In genomic region chr4:43875919-43876411, GRCm38 (mm10) we compare ENCODE assay signal across 9 mouse cellular contexts. TPM values are rescaled to one million over a fixed set of nuclear protein-coding genes. Genes with fewer than 3 reads are reported as not detected.
A peak's percentile ranks its signal among the peaks of the same experiment; 100 is the strongest.
DNase-seq lines count a peak whose midpoint lies in the region; ATAC-seq and TF ChIP-seq lines count a peak whose summit lies in the region.
"Had no signal": no experiment of that assay in that cellular context is flagged by ENCODE, and none has a peak within 500 bp of the region (broad histone marks: within the 10 kb centered on the region; RNA-seq: fewer than 3 reads in every experiment).

No protein-coding gene starts in this region.

- WGBS in neural tube, embryonic 11.5 days: under 1% methylated on average over 20 of the region's 20 CpGs
- WGBS in forebrain, postnatal 0 days: 1% methylated on average over 20 of the region's 20 CpGs
- WGBS in intestine, embryonic 14.5 days: under 1% methylated on average over 20 of the region's 20 CpGs
- WGBS in liver, embryonic 16.5 days (ENCODE audit: insufficient replicate concordance): under 1% methylated on average over 20 of the region's 20 CpGs

- no peaks in the 10 kb centered on the region for H3K9me3 ChIP-seq in neural tube, embryonic 11.5 days (ENCODE audit: control insufficient read depth, low read length)
- H3K9me3 ChIP-seq in forebrain, postnatal 0 days (ENCODE audit: low read length): no peaks in the 10 kb centered on the region
- H3K9me3 ChIP-seq in intestine, embryonic 14.5 days (ENCODE audit: control insufficient read depth, low read length): no peaks in the 10 kb centered on the region
- no peaks in the 10 kb centered on the region for H3K9me3 ChIP-seq in liver, embryonic 16.5 days (replicated peaks; ENCODE audit: control insufficient read depth, low read length)

- DNase-seq in neural tube, embryonic 11.5 days (ENCODE audit: low spot score): no peak
- no peak for DNase-seq in neural tube, embryonic 10.5 days (ENCODE audit: extremely low spot score, low spot score)
- peak; percentile 39 for DNase-seq in brain, embryonic 14.5 days (ENCODE audit: low read depth)
- DNase-seq in forebrain, postnatal 0 days: peak; percentile 44
- DNase-seq in intestine, embryonic 14.5 days (ENCODE audit: low spot score): no peak
- peak; percentile 11 for DNase-seq in splenic B cell, adult 2 months (ENCODE audit: low read depth, low spot score)
- DNase-seq in testis, postnatal 14 days (ENCODE audit: low spot score): no peak

- H3K9ac ChIP-seq in neural tube, embryonic 11.5 days (ENCODE audit: low read length): peak overlapping the region; percentile 77
- H3K9ac ChIP-seq in forebrain, postnatal 0 days: peak overlapping the region; percentile 76
- H3K9ac ChIP-seq in intestine, embryonic 14.5 days (ENCODE audit: low read length): peak overlapping the region; percentile 81
- H3K9ac ChIP-seq in liver, embryonic 16.5 days (ENCODE audit: low read depth, low read length): peak overlapping the region; percentile 30

- H3K27ac ChIP-seq in neural tube, embryonic 11.5 days (ENCODE audit: low read depth, low read length): peak overlapping the region; percentile 24; the same call in 1 of the 2 replicates
- no peak overlapping the region for H3K27ac ChIP-seq in forebrain, postnatal 0 days (ENCODE audit: low read depth, low read length)
- peak overlapping the region; percentile 67; the same call in 1 of the 2 replicates for H3K27ac ChIP-seq in intestine, embryonic 14.5 days (ENCODE audit: low read depth)
- no peak overlapping the region for H3K27ac ChIP-seq in liver, embryonic 16.5 days (ENCODE audit: low read length)

- H3K36me3 ChIP-seq in neural tube, embryonic 11.5 days (ENCODE audit: control insufficient read depth, insufficient read depth, low read length): no peaks in the 10 kb centered on the region
- H3K36me3 ChIP-seq in forebrain, postnatal 0 days (ENCODE audit: insufficient read depth): no peaks in the 10 kb centered on the region
- H3K36me3 ChIP-seq in intestine, embryonic 14.5 days (ENCODE audit: control insufficient read depth, insufficient read depth, low read length): no peaks in the 10 kb centered on the region
- H3K36me3 ChIP-seq in liver, embryonic 16.5 days (ENCODE audit: control insufficient read depth, insufficient read depth): no peaks in the 10 kb centered on the region
- H3K36me3 ChIP-seq in splenic B cell, adult 2 months (ENCODE audit: control insufficient read depth, insufficient read depth, low read length, poor library complexity, severe bottlenecking): no peaks in the 10 kb centered on the region

- peak overlapping the region; percentile 78 for H3K4me3 ChIP-seq in neural tube, embryonic 11.5 days (ENCODE audit: low read depth, low read length)
- peak overlapping the region; percentile 98 for H3K4me3 ChIP-seq in forebrain, postnatal 0 days (ENCODE audit: low read depth, low read length)
- peak overlapping the region; percentile 91 for H3K4me3 ChIP-seq in intestine, embryonic 14.5 days (ENCODE audit: low read depth, low read length)
- peak overlapping the region; percentile 72 for H3K4me3 ChIP-seq in liver, embryonic 16.5 days (ENCODE audit: low read depth, low read length)

- H3K4me2 ChIP-seq in neural tube, embryonic 11.5 days (ENCODE audit: low read depth): peak overlapping the region; percentile 69
- H3K4me2 ChIP-seq in forebrain, postnatal 0 days (ENCODE audit: low read depth): peak overlapping the region; percentile 98
- peak overlapping the region; percentile 80 for H3K4me2 ChIP-seq in intestine, embryonic 14.5 days (ENCODE audit: low read length)
- peak overlapping the region; percentile 74 for H3K4me2 ChIP-seq in liver, embryonic 16.5 days (ENCODE audit: low read depth, low read length)

- TF ChIP-seq POLR2A in brain, embryonic 14.5 days (IDR thresholded peaks at IDR 0.05; ENCODE audit: borderline replicate concordance, extremely low read depth, insufficient read depth, insufficient read length, poor library complexity, severe bottlenecking): no peak

- H3K27me3 ChIP-seq in neural tube, embryonic 11.5 days (ENCODE audit: control insufficient read depth, insufficient read depth, low read length): no peaks in the 10 kb centered on the region
- H3K27me3 ChIP-seq in forebrain, postnatal 0 days (ENCODE audit: insufficient read depth, low read length): no peaks in the 10 kb centered on the region
- no peaks in the 10 kb centered on the region for H3K27me3 ChIP-seq in intestine, embryonic 14.5 days (replicated peaks; ENCODE audit: control insufficient read depth, insufficient read depth, low read length)
- peaks cover 9% of the 10 kb centered on the region for H3K27me3 ChIP-seq in liver, embryonic 16.5 days (ENCODE audit: control insufficient read depth, insufficient read depth, low read depth, low read length)
- no peaks in the 10 kb centered on the region for H3K27me3 ChIP-seq in splenic B cell, adult 2 months (ENCODE audit: control insufficient read depth, insufficient read depth, low read length, poor library complexity, severe bottlenecking)

- TF ChIP-seq CTCF in brain, embryonic 14.5 days (IDR thresholded peaks at IDR 0.05; ENCODE audit: borderline replicate concordance, extremely low read depth, insufficient read depth, insufficient read length): no peak
- peak; percentile 15; the same call in 1 of the 2 replicates for TF ChIP-seq CTCF in forebrain, postnatal 0 days (IDR thresholded peaks at IDR 0.05; ENCODE audit: low read depth)

- H3K4me1 ChIP-seq in neural tube, embryonic 11.5 days (ENCODE audit: control insufficient read depth, insufficient read depth, low read length): no peaks in the 10 kb centered on the region
- H3K4me1 ChIP-seq in forebrain, postnatal 0 days (ENCODE audit: insufficient read depth): no peaks in the 10 kb centered on the region
- peaks cover 21% of the 10 kb centered on the region for H3K4me1 ChIP-seq in intestine, embryonic 14.5 days (replicated peaks; ENCODE audit: control insufficient read depth, insufficient read depth, low read length)
- H3K4me1 ChIP-seq in liver, embryonic 16.5 days (ENCODE audit: control insufficient read depth, low read depth, low read length): peaks cover 6% of the 10 kb centered on the region

- ATAC-seq in neural tube, embryonic 11.5 days (ENCODE audit: insufficient read depth, low FRiP score, low TSS enrichment): peak; percentile 62; the same call in 1 of the 2 replicates
- ATAC-seq in forebrain, postnatal 0 days: peak; percentile 45
- peak; percentile 71 for ATAC-seq in intestine, embryonic 14.5 days (replicated peaks; ENCODE audit: low FRiP score, low TSS enrichment, low read depth)
- peak; percentile 30 for ATAC-seq in liver, embryonic 16.5 days (ENCODE audit: low read depth)

RNA-seq across cellular contexts. Expression of gene Reck, which starts 0.6 kb away (rescaled TPM):
- polyA plus RNA-seq in neural tube, embryonic 11.5 days (2014; fragmentation: Nextera tagmentation; extraction: Ambion mirVana): 15.9 and 18.5 TPM in 2 replicates
- polyA plus RNA-seq in brain, embryonic 14.5 days (2012; rRNA removed): 15.6 and 16.9 TPM in 2 replicates
- total RNA-seq in forebrain, postnatal 0 days (2014; rRNA removed): 3.5 and 6.5 TPM in 2 replicates
- 2.2 and 2.8 TPM in 2 replicates for polyA plus RNA-seq in forebrain, postnatal 0 days (2015; fragmentation: Nextera tagmentation; extraction: Ambion mirVana)
- 27.6 and 30.8 TPM in 2 replicates for polyA plus RNA-seq in intestine, embryonic 14.5 days (2014; fragmentation: Nextera tagmentation; extraction: Ambion mirVana)
- 1.7 and 2.1 TPM in 2 replicates for polyA plus RNA-seq in liver, embryonic 16.5 days (2015; fragmentation: Nextera tagmentation; extraction: Ambion mirVana)

RNA-seq across cellular contexts. Expression of gene Olfr155, which starts 24.6 kb away (rescaled TPM):
- polyA plus RNA-seq in neural tube, embryonic 11.5 days (2014; fragmentation: Nextera tagmentation; extraction: Ambion mirVana): not detected in 2 replicates
- polyA plus RNA-seq in brain, embryonic 14.5 days (2012; rRNA removed): not detected in 2 replicates
- total RNA-seq in forebrain, postnatal 0 days (2014; rRNA removed): not detected in 2 replicates
- not detected in 2 replicates for polyA plus RNA-seq in forebrain, postnatal 0 days (2015; fragmentation: Nextera tagmentation; extraction: Ambion mirVana)
- polyA plus RNA-seq in intestine, embryonic 14.5 days (2014; fragmentation: Nextera tagmentation; extraction: Ambion mirVana): not detected in 2 replicates
- not detected in 2 replicates for polyA plus RNA-seq in liver, embryonic 16.5 days (2015; fragmentation: Nextera tagmentation; extraction: Ambion mirVana)
- total RNA-seq: neutrophil, adult 5-6 weeks had no signal

RNA-seq across cellular contexts. Expression of gene Olfr157, which starts 36.0 kb away (rescaled TPM):
- polyA plus RNA-seq in neural tube, embryonic 11.5 days (2014; fragmentation: Nextera tagmentation; extraction: Ambion mirVana): not detected in 2 replicates
- polyA plus RNA-seq in brain, embryonic 14.5 days (2012; rRNA removed): not detected in 2 replicates
- total RNA-seq in forebrain, postnatal 0 days (2014; rRNA removed): not detected in 2 replicates
- polyA plus RNA-seq in forebrain, postnatal 0 days (2015; fragmentation: Nextera tagmentation; extraction: Ambion mirVana): not detected in 2 replicates
- not detected in 2 replicates for polyA plus RNA-seq in intestine, embryonic 14.5 days (2014; fragmentation: Nextera tagmentation; extraction: Ambion mirVana)
- not detected in 2 replicates for polyA plus RNA-seq in liver, embryonic 16.5 days (2015; fragmentation: Nextera tagmentation; extraction: Ambion mirVana)
- total RNA-seq: neutrophil, adult 5-6 weeks had no signal

RNA-seq across cellular contexts. Expression of gene Olfr156, which starts 52.3 kb away (rescaled TPM):
- not detected in 2 replicates for polyA plus RNA-seq in neural tube, embryonic 11.5 days (2014; fragmentation: Nextera tagmentation; extraction: Ambion mirVana)
- not detected in 2 replicates for polyA plus RNA-seq in brain, embryonic 14.5 days (2012; rRNA removed)
- not detected in 2 replicates for total RNA-seq in forebrain, postnatal 0 days (2014; rRNA removed)
- not detected in 2 replicates for polyA plus RNA-seq in forebrain, postnatal 0 days (2015; fragmentation: Nextera tagmentation; extraction: Ambion mirVana)
- not detected in 2 replicates for polyA plus RNA-seq in intestine, embryonic 14.5 days (2014; fragmentation: Nextera tagmentation; extraction: Ambion mirVana)
- polyA plus RNA-seq in liver, embryonic 16.5 days (2015; fragmentation: Nextera tagmentation; extraction: Ambion mirVana): not detected in 2 replicates
- total RNA-seq: neutrophil, adult 5-6 weeks had no signal

Comparison
In these comparisons a context has a peak if more than half of its experiments do, and no peak if none do; other contexts are left out.
1. DNase-seq: peak in brain, embryonic 14.5 days (single experiment), forebrain, postnatal 0 days (single experiment) and splenic B cell, adult 2 months (single experiment); none in neural tube, embryonic 11.5 days (single experiment), neural tube, embryonic 10.5 days (single experiment), intestine, embryonic 14.5 days (single experiment) and testis, postnatal 14 days (single experiment).
2. H3K27ac ChIP-seq: peak in neural tube, embryonic 11.5 days (single experiment) and intestine, embryonic 14.5 days (single experiment); none in forebrain, postnatal 0 days (single experiment) and liver, embryonic 16.5 days (single experiment).
3. H3K9ac ChIP-seq: peak in every context shown above with its lines; median percentile 81 in intestine, embryonic 14.5 days; 77 in neural tube, embryonic 11.5 days; 76 in forebrain, postnatal 0 days; 30 in liver, embryonic 16.5 days.
4. Peak in every context shown above with its lines, with median percentiles within 50 percentile points of each other: ATAC-seq, H3K4me2 ChIP-seq and H3K4me3 ChIP-seq.